Mouse (Mus musculus) erythroblast, embryonic 14.5 days (primary cell): ENCODE measurements around the gene Ick.

Experiments
- GATA1 ChIP-seq: IDR thresholded peaks from 2 replicates; pipeline ENCODE4 v1.6.1; 2012; ENCODE audit warnings: low read length, inconsistent platforms, mixed read lengths
- TAL1 ChIP-seq: IDR thresholded peaks from 3 replicates; pipeline ENCODE4 v1.6.1; 2012; ENCODE audit warnings: low read length, inconsistent platforms, mixed read lengths

- TF ChIP-seq GATA1: no peak
- TF ChIP-seq TAL1: no peak
Observed at GRCm38 (mm10) chr9:78217074-78217473, 108.1 kb downstream of the Ick start.
